Mouse (Mus musculus) G1E-ER4 (cell line): ENCODE measurements around the gene Cbr2. TPM values are rescaled to one million over a fixed set of nuclear protein-coding genes. Genes with fewer than 3 reads are reported as not detected.

Experiments
- GATA1 ChIP-seq: IDR thresholded peaks from one replicate; pipeline ENCODE4 v1.8.0; 2012; ENCODE audit warnings: low read length, inconsistent platforms
- polyA plus RNA-seq: library from polyadenylated mRNA; stranded (reverse); fragments of >175 nt; gene quantifications from 2 replicates; pipeline ENCODE4 v1.2.3, GENCODE M21; 2012

Cbr2 gene
- polyA plus RNA-seq, 1 experiment = not detected

DNA sequence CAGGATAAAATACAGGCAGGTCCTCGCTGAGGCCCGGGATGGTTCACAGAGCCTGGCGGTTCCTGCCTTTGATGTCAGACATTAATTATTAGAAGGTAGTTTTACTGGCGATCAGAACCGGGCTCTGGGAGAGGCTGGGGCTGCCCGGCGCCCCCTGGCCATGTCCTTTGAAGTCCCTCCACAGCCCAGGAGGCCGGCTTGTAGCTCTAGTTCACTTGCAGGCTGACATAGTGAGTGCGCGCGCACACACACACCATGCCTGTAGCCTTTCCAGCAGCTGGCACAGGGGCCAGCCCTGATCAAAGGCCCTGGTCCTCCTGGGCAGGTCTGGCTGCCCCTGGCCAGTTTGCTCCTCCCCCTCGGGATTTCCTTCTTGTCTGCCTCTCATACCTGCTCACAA lies 36.3 kb downstream of the Cbr2 start:
- TF ChIP-seq GATA1 = no peak

DNA sequence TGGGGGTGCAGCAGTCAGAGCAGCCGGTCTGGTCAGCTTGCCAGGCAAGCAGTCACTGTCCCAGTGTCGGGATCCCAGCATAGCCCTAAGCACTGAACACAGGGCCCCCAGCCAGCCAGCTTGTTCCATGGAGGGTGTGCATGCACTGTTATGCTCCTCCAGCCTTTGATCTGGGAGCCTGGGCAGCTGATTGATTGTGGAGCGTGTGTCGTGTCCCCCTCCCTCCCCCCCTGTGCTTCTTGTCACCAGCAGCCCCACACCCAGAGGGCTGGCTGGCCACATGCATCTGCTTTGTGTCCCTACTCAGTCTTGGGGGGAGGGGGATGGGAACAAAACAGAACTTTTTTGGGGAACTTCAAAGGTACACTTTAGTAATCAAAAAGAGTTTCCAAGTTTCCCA lies 36.7 kb downstream of the Cbr2 start:
- no peak for TF ChIP-seq GATA1

DNA sequence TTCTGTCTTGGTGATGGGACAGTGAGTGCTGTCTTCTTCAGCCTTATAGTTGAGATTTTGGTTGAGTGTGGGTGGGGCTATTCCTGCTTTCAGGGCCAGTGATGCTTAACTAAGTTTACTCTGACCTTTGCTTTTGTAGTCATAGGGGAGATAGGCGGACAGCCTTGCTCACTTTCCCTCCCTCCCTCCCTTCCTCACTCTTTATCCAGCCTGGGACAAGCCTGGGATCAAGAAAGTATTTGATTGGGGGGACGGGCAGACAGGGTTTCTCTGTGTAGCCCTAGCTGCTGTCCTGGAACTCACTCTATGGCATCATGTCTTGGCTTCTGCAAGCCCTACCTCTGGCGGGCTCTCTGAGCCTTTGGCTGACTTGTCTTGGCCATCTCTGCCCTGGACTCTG lies 38.5 kb downstream of the Cbr2 start:
- no peak for TF ChIP-seq GATA1

DNA sequence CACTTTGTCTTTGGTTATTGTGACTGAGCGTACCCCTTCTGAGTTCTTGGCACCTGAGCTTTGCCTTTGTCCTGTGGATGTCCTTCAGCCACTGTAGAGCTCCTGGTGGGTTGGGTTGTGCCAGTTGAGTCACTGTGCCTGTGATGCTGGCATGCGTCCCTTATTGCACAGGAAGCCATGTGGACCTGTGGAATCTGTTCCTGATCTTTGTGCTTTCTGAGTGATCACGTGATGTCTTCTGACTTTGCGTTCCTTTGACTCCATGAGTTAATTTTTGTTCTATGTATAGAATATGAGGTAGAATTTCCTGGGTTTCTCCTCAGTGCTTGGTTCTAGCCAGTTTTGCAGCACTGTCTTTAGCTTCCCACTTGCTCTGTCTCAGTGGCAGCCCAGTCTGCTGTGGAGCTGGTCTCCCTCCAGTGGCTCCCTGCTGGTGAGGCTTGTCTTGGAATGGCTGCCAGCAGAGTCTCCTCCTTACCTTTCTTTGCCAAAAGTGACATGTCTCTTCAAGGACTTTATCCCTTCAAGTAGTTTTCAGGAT lies 39.4 kb downstream of the Cbr2 start:
- TF ChIP-seq GATA1 = no peak

DNA sequence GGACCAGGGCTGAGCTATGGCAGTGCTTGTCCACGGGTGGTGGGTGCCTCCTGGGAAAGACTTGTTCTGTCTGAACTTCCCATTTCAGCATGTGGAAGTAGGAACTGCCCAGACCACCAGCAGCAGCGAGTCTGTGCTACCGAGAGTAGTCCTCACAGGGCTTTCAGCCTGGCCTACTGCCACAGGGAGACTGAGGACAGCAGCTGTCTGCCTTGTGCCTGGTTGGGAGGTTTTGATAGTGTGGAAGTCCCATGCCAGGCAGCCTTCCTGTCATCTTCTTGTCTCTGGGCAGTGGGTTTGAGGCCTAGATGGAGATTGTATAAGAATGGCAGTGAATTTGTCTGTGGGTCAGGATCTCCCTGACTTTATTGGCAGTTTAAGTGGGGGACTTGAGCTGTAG lies 42.5 kb downstream of the Cbr2 start:
- TF ChIP-seq GATA1 = no peak

DNA sequence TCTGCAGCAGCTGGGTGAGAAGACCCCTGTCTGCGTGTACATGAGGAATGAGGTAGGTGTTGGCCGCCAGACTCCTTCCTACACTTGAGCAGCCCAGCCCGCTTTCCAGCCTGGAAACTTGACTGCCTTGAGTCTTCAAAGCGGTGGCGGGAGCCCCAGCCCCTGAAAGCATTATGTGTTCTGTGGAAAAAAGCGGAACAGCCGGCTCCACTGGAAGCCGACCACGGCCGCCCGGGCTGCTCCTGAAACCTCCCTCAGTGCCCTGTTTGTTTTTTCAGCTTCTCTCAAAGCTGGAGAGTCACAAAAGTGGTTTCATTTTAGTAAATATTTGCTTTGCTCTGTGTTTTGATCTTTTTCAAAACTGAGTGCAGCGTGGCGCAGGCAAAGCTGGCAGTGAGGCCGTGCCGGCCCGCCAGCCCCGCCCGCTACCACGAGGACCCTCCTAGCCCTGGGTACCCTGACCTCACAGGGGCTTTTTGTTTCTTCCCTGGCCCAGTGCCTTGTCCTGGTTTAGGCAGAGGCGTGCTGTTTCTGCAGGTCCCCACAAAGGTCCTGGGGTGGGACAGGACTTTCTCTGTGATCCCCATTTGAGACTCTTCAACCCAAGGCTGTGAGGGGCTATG lies 45.2 kb downstream of the Cbr2 start:
- no peak for TF ChIP-seq GATA1

DNA sequence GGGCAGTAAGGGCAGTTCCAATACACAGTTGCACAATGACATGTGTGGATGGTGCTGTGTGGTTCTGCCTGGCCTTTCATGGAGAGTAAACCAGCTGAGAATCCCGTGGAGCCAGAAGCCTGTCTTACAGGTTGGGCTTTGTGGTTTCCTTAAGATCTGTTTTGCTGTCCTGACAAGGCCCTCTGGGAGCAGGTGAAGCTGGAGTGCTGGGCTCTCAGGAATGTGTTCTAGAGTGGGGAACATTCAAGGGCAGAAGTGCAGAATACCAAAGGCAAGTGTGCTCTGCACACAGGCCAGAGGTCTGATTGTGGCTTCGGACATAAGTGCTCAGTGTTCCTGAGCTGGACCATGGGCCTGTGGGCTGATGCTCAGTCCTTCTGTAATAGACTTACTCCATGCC lies 47.3 kb downstream of the Cbr2 start:
- TF ChIP-seq GATA1 = no peak

DNA sequence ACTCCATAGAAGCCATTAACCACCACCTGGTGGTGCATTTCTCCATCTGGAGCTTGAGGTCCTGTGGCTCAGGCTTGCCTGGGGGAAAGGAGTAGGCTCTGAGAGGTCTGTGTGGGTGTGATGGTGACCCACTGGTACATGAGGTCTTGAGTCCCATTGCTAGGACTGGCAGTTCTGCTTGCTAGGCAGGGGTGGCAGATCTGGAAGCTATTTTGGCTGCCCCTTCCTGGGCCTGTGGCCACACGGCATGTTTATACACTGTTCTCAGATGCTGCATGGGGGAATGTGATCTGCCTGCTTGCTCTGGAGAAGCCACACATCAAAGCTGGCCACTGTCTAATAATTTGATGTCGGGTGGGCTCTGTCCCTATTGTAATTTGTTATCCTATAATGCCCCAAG lies 47.8 kb downstream of the Cbr2 start:
- TF ChIP-seq GATA1 = no peak

DNA sequence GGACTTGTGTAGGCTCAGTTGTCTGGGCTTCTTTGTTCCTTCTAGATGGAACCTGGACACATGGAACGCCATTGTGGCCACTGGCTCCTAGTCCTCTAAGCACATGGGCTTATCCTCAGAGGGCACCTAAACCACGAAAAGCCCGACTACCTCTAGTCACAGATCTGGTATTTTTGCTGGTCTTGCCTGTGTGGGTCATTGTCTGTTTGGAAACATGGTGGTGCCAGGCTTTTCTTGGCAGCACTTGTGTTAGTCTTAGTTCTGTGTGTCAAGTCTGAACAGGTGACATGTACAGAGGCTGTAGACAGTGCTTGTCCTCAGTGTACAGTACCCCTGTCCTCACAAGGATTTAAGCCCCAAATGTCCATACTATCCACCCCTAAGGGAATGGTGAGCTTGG lies 48.4 kb downstream of the Cbr2 start:
- no peak for TF ChIP-seq GATA1

DNA sequence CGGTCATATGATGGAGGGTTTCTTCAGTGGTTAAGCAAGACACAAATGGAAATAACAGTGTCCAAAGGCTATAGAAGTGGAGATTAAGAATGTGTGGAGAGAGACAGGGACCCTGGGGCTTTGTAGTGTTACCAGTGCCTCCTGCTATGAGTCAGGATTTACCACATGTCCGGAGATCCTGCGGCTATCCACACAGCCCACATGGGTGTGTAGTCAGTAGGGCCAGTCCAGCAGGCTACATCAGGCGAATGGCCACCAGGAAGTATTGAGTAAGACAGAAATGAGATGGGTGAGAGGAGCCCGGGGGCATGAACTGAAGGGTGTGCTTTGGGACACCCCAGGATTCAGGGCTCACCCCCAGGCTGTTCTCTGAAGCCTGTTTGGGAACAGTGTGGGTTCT lies 49.2 kb downstream of the Cbr2 start:
- TF ChIP-seq GATA1 = no peak

DNA sequence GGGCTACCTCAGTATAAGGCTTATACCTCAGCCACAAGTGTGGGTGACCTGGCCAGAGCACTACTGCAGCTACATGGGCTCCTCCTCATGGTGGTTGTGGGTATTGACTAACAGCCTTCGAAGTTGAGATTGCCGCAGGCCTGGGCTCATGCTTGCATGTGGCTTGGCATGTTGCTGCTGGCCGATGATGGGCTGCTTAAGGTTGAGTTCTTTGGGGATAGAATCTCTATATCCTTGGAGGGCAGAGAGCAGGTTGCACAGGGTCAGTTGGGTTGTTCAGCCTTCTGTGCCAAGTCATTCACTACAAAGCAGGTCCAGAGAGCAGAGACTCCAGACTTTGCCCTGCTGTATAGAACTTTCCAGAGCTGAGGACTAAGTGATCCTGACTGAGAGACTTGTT lies 52.0 kb downstream of the Cbr2 start:
- no peak for TF ChIP-seq GATA1

Other genes starting within 250 kb of the Cbr2 start
- 600 and 743 TPM in 2 replicates for gene Mrpl12, start 247.5 kb downstream of the Cbr2 start, polyA plus RNA-seq
- gene Slc25a10, start 240.3 kb downstream of the Cbr2 start, polyA plus RNA-seq = 74.6 and 83.7 TPM in 2 replicates
- gene Gcgr, start 201.4 kb downstream of the Cbr2 start, polyA plus RNA-seq = not detected in 2 replicates
- 170 and 215 TPM in 2 replicates for gene Mcrip1, start 182.4 kb downstream of the Cbr2 start, polyA plus RNA-seq
- not detected in 2 replicates for gene Ppp1r27, start 181.0 kb downstream of the Cbr2 start, polyA plus RNA-seq
- gene P4hb, start 158.9 kb downstream of the Cbr2 start, polyA plus RNA-seq = 559 and 642 TPM in 2 replicates
- gene Arhgdia, start 150.5 kb downstream of the Cbr2 start, polyA plus RNA-seq = 1,177 and 1,217 TPM in 2 replicates
- 539 and 588 TPM in 2 replicates for gene Alyref, start 133.7 kb downstream of the Cbr2 start, polyA plus RNA-seq
- gene Anapc11, start 133.7 kb downstream of the Cbr2 start, polyA plus RNA-seq = 200 and 289 TPM in 2 replicates
- 1.7 and 2.3 TPM in 2 replicates for gene Npb, start 123.6 kb downstream of the Cbr2 start, polyA plus RNA-seq
- gene Pcyt2, start 114.2 kb downstream of the Cbr2 start, polyA plus RNA-seq = 149 and 196 TPM in 2 replicates
- 108 and 170 TPM in 2 replicates for gene Sirt7, start 106.9 kb downstream of the Cbr2 start, polyA plus RNA-seq
- gene Mafg, start 98.5 kb downstream of the Cbr2 start, polyA plus RNA-seq = 44.0 and 52.0 TPM in 2 replicates
- gene Pycr1, start 88.3 kb downstream of the Cbr2 start, polyA plus RNA-seq = 1.8 and 3.2 TPM in 2 replicates
- not detected in 2 replicates for gene Myadml2, start 84.0 kb downstream of the Cbr2 start, polyA plus RNA-seq
- gene Notum, start 70.9 kb downstream of the Cbr2 start, polyA plus RNA-seq = not detected in 2 replicates
- gene Aspscr1, start 59.1 kb downstream of the Cbr2 start, polyA plus RNA-seq = 215 and 275 TPM in 2 replicates
- gene Cenpx, start 18.4 kb downstream of the Cbr2 start, polyA plus RNA-seq = 42.0 and 251 TPM in 2 replicates
- gene Lrrc45, start 18.2 kb downstream of the Cbr2 start, polyA plus RNA-seq = 28.7 and 33.4 TPM in 2 replicates
- gene Rac3, start 10.6 kb downstream of the Cbr2 start, polyA plus RNA-seq = 1.6 and 2.7 TPM in 2 replicates
- 28.9 and 50.8 TPM in 2 replicates for gene Dcxr, start 4.8 kb downstream of the Cbr2 start, polyA plus RNA-seq
- 2,256 and 2,629 TPM in 2 replicates for gene Hmga1b, start 30.7 kb upstream of the Cbr2 start, polyA plus RNA-seq
- 50.0 and 86.3 TPM in 2 replicates for gene Rfng, start 52.1 kb upstream of the Cbr2 start, polyA plus RNA-seq
- 73.2 and 84.7 TPM in 2 replicates for gene Gps1, start 52.2 kb upstream of the Cbr2 start, polyA plus RNA-seq
- gene Dus1l, start 64.3 kb upstream of the Cbr2 start, polyA plus RNA-seq = 184 and 189 TPM in 2 replicates
- 420 and 762 TPM in 2 replicates for gene Fasn, start 92.4 kb upstream of the Cbr2 start, polyA plus RNA-seq
- 2.1 and 2.3 TPM in 2 replicates for gene Ccdc57, start 200.8 kb upstream of the Cbr2 start, polyA plus RNA-seq
- gene Slc16a3, start 216.4 kb upstream of the Cbr2 start, polyA plus RNA-seq = 0.93 and 1.6 TPM in 2 replicates